Mouse (Mus musculus): ENCODE measurements around the gene Ccnt1.
A peak's percentile ranks its signal among the peaks of the same experiment; 100 is the strongest.
"Not testable (repeated sequence)": the region's sequence is repeated elsewhere in the genome, so short reads cannot be mapped to it uniquely, and the experiment has no call there.

Ccnt1 gene

DNA sequence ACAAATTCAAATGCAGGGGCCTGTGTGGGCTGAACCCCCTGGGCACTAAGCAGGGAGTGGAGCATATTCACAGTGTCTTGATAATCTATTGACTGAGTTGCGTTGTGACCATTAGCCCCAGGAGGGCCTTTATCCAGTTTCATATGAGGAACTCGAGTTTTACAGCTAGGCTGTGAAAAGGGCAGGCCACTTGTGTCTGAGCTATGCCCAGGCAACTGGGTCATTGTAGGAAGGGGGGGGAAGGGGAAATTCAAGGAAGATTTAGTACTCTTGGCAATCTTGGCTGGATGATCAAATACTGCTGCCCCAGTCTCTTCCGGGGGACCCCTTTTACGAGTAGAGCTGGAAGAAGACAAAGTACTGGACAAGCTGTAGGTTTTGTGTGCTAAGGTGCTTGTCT is 27.4 kb downstream of the Ccnt1 start:
- no peak for DNase-seq (ENCODE audit: low read depth)

- DNase-seq (ENCODE audit: low read depth) = peak; percentile 9
Measured at GRCm38 (mm10) chr15:98541064-98541463, 29.7 kb downstream of the Ccnt1 start.

DNA sequence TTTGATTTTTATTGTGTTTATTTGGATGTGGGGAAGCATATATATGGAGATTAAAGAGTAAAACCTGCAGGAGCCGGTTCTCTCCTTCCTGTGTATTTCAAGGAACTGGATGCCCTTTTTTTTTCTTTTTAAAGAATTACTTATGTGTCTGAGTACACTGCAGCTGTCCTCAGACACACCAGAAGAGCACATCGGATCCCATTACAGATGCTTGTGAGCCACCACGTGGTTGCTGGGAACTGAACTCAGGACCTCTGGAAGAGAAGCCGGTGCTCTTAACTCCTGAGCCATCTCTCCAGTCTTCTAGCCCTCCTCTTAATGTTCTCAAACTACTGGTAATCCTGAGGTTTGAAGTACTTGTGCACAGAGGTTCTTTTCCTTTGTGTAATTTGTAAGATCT is 32.8 kb downstream of the Ccnt1 start:
- DNase-seq (ENCODE audit: low read depth) = no peak

DNA sequence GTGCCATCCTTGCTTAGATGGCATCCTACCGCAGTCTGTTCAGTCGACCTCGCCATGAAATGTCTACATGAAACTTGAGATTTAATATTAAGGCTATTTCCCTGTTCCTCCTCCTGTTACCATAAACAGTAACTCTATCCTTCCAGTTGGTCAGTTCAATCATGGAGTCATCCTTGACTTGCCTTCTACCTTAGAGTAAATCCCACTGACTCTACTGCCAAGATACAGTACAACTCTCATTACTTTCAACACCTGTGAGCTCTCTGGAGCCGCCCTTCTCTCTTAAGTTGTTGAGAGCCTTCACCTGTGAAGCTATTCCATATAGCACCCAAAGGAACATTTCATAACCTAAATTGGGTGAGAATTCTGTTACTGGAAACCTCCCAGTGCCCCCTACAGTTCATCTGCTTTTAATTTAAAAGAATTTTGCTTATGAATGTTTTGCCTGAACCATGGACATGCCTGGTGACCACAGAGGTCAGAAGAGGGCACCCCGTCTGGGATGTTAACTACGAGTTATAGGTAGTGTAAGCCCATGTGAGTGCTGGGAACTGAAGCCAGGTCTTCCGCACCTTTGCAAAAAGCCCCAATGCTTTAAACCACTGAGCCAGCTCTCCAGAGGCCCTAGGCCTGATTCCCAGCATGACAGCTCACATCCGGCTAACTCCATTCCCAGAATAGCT is 33.8 kb downstream of the Ccnt1 start:
- peak; percentile 29 for DNase-seq (ENCODE audit: low read depth)

DNA sequence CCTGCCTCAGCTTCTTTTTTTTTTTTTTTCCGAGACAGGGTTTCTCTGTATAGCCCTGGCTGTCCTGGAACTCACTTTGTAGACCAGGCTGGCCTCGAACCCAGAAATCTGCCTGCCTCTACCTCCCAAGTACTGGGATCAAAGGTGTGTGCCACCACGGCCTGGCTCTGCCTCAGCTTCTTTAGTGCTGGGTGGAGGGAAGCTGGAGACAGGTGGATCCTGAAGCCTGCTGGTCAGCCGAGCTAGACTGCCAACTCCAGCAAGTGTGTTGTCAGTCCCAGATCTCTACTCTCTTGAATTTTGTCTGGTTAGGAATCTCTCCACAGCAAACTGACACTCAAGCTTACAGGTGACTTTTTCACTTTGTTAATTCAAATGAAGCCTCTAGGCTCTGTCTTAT is 34.8 kb downstream of the Ccnt1 start:
- DNase-seq (ENCODE audit: low read depth) = no peak

- DNase-seq (ENCODE audit: low read depth) = peak; percentile 99
Measured at GRCm38 (mm10) chr15:98533881-98534627, 36.7 kb downstream of the Ccnt1 start, which contains the start of gene Kansl2. Gene Kansl2, minus strand, starts transcription at chr15:98534264.

GRCm38 (mm10) chr15:98533035-98533531 is 37.6 kb downstream of the Ccnt1 start:
- DNase-seq (ENCODE audit: low read depth) = no peak

DNA sequence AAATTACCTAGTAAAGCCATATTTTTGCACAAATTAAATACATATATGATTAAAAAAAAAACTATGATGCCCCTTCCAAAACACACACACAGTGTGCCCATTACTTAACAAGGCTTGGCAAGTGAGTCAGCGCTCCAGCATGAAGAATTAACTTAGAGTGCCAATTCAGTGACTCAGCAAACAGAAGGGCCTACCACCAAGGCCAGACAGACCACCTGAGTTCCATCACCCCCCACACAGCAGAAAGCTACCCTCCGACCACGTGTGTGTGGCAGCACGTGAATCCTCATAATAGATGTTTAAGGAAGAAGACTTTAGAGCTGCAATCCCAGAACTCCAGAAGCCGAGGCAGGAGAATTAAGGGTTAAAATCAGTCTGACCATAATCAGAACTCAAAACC is 38.4 kb downstream of the Ccnt1 start:
- peak; percentile 73 for DNase-seq (ENCODE audit: low read depth)

DNA sequence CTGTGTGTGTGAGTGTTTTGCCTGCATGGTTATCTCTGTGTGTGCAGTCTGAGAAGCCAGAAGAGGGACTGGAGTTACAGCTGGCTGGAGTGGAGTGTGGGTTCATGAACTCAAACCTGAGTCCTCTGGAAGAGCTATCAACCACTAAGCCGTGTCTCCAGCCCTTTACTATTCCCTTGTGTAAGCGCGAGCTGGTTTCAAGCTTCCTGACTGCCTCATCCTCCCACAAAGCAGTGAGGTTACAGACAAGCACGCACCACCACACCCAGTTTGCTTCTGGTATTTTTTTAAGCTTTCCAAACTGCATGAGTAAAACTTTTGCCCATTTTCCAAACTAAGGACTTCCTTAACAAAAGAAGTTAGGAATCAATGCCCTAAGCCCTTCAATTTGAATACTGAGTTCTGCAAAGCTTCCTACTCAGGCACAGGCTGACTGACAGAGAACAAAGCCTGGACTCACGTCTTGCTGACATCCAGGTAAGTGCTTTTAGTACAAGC is 42.6 kb downstream of the Ccnt1 start:
- DNase-seq (ENCODE audit: low read depth) = no peak

DNA sequence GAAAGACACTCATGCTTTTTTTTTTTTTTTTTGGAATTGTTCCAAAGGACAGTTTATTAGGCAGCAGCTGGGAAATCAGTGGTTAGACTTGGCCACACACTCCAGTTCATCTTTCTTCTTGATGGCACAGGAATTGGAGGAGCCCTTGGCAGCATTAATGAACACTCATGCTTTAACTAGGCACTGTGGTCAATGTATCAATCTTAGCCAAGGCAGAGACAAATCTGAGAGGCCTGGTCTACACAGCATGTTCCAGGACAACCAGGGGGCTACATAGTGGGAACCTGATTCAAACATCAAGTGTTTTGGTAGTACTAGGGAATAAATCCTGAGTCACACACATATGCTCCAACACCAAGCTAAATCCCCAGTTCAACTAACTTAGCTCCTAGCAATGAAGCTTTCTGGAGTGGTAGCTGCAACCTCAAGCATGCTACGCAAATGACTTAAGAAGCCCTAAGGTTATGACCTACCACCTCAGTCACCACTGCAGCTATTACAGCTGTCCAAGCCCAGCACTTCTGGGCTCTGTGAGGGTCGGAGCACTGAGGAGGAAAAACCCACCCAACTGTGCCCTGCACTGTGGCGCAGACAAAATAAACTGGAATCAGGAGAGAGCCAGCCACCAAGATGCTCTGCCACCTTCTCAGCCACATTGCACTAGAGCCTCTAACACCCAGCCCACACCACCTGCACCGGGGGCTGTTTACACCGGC is 43.5 kb downstream of the Ccnt1 start:
- DNase-seq (ENCODE audit: low read depth) = peak; percentile 57

GRCm38 (mm10) chr15:98526057-98526456 is 44.7 kb downstream of the Ccnt1 start:
- DNase-seq (ENCODE audit: low read depth) = peak; percentile 78

DNA sequence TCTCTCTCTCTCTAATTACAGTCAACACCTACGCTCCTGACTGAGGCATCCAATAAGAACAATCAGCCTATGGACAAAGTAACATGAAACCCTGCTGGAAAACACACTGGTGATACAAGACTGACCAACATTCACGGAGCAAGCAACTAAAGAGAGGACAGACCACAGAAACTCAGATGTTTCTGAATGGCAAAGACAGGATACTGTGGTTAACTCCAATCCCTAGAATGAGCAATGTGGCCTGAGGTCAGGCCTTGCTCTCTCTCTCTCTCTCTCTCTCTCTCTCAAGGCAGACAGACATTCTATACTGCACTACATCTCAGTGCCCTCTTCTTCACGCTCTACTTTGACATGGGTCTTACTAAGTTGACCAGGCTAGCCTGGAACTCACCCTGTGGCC is 49.5 kb downstream of the Ccnt1 start:
- no peak for DNase-seq (ENCODE audit: low read depth)

DNA sequence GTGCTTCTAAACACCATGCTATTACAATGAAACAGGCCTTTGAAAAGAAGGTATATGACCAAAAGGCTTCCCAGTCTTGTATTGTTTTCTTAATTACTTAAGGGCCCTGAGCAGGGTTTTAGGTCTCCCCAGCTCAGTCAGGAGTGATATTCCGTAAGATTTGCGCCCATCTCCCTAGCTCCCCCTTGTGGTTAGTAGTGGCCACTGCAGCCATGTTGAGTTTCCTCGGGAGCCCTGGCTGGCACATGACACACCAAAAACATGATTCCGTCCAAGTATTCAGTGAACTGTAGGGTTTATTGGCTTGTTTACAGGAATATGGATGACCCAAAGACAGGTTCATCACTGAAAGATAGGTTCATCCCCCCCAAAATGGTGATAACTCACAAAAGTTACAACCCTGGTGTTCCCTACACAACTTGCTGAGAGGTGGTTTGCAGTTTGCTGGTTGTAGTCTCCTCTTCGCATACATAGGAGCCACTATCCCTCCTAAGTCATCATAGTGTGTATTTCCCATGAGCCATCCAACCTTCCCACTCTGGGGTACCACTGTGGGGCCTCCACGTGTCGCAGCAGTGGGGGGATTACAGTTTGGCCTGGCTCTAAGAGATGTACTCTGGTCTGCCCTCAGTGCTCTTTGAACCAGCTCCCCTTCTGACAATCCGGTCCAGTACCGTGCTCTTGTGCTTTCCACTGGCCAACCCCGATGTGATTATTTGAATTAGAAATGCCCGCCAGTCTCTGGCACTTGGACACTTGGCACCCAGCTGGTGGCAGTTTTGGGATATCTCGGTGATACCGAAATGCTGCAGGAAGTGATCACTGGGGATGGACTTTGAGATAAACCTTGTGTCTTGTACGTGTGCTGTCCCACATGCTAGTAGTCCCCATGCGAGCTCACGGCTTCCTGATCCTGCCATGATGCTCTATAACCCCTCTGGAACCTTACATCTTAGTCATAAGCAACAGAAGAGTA is 53.1 kb downstream of the Ccnt1 start:
- no peak for DNase-seq (ENCODE audit: low read depth)

- not testable (repeated sequence) for DNase-seq (ENCODE audit: low read depth)
Measured at GRCm38 (mm10) chr15:98514845-98515244, 55.9 kb downstream of the Ccnt1 start.

- no peak for DNase-seq (ENCODE audit: low read depth)
Measured at GRCm38 (mm10) chr15:98514146-98514545, 56.6 kb downstream of the Ccnt1 start.

DNA sequence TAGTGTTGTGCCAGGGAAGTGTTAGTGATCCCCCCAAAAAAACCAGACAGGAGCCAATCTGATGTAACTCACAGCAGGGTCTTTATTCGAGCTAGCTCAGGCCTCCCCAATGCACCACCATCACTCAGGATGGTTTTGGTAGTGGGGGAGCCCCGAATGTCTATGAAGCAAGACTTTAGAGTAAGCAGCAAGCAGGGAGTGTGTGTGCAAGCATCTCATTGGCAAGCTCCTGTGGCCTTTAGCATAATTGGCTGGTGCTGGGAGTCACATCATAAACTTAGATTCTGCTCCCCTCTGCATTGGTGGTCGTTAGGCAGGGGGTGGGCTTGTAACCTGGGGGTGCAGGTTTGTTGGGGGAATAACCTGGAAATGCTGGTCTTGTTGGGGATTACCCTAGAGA is 57.0 kb downstream of the Ccnt1 start:
- DNase-seq (ENCODE audit: low read depth) = not testable (repeated sequence)

- DNase-seq (ENCODE audit: low read depth) = peak; percentile 87
Measured at GRCm38 (mm10) chr15:98512799-98513321, 57.9 kb downstream of the Ccnt1 start.

DNA sequence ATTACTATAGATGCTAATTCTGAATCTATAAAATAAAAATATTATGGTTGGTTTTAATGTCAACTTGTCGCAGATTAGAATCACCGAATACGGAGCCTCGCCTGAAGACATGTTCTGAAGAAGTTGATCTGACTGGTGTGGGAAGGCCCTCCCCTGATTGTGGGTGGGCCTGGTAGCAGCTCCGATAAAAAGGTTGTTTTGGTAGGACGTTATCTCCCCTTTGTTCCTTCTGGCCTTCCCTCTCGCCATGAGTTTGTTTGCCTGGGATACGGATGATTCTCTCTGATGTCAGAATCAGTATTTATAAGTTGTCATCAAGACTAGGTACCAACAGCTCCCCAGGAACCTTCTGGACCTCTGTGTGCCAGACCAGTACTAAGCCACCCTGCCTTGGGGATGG is 58.5 kb downstream of the Ccnt1 start:
- DNase-seq (ENCODE audit: low read depth) = no peak

DNA sequence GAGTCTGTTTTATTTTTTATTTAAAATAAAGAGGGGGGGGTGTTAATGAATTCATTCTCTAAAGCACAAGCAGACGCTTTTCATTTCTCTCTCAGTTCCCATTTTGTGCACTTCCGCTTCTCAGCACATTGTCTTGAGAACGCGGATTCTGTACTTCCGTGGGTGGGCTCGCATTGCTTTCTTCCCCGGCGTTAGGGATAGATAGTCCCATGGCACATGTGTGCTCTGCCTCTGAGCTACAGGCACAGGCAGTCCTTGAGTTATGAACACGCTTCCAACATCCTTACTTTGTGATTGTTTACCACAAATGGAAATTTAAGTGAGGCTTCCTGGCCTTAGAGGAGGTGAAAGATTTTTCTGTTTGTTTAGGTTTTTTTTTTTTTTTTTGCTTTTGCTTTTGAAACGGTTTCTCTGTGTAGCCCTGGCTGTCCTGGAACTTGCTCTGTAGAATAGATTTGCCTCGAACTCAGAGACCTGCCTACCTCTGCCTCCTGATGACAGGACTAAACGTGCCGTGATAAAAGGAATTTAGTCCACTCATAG is 59.3 kb downstream of the Ccnt1 start:
- no peak for DNase-seq (ENCODE audit: low read depth)

DNA sequence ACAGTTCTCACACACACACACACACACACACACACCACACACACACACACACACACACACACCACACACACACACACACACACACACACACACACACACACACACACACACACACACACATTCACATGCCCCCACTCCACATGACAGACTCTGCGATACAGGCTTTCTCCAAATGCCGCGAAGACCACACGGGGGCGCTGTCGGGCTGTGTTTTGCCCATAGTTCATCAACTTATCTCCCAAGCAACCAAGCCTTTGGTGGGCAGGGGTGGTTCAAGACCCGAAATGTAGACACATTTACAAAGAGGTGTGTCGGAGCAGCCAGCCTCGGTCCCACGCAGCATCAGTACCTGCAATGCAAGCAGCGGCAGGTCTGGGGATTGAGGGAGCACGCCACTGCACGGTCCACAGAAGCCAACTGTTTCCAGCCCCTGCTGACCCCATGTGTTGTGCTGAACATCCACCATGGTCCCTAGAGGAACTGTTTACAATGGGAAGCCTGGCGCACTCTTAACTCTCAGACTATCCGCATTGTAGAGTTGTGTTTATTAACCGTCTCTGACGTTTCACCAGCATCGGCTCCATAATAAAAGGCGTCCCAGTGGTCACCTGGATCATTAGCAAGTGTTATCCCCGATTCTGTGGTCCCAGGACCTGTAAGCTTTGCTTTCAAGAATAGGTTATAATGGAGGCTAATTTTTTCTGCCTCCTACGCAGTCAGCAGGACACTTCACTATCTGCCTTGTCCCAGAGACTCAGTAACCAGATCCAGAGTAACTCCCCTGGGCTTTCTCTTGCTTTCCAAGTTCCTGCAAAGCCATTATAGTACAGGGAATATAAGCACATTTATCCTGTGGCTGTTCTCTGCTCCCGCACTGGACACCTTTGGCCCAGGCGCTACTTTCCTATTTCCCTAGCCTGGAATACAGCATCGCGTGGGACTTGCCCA is 60.0 kb downstream of the Ccnt1 start:
- no peak for DNase-seq (ENCODE audit: low read depth)
